Mouse (Mus musculus): ENCODE results near the gene Casp7. TPM values are rescaled to one million over a fixed set of nuclear protein-coding genes. Genes with fewer than 3 reads are reported as not detected.

The Casp7 gene
- total RNA-seq, 1 experiment from 2014 or later = 17.9 TPM

- no peak for ATAC-seq (ENCODE audit: extremely low read depth, insufficient number of reproducible peaks, low FRiP score, poor library complexity, severe bottlenecking)
Observed at GRCm38 (mm10) chr19:56378554-56379172, 18.3 kb upstream of the Casp7 start.

GRCm38 (mm10) chr19:56380341-56380740, 16.6 kb upstream of the Casp7 start:
- ATAC-seq (ENCODE audit: extremely low read depth, insufficient number of reproducible peaks, low FRiP score, poor library complexity, severe bottlenecking) = no peak

GRCm38 (mm10) chr19:56381407-56381806, 15.5 kb upstream of the Casp7 start:
- no peak for ATAC-seq (ENCODE audit: extremely low read depth, insufficient number of reproducible peaks, low FRiP score, poor library complexity, severe bottlenecking)

- ATAC-seq (ENCODE audit: extremely low read depth, insufficient number of reproducible peaks, low FRiP score, poor library complexity, severe bottlenecking) = no peak
Observed at GRCm38 (mm10) chr19:56385546-56385945, 11.4 kb upstream of the Casp7 start.

- ATAC-seq (ENCODE audit: extremely low read depth, insufficient number of reproducible peaks, low FRiP score, poor library complexity, severe bottlenecking) = no peak
Observed at GRCm38 (mm10) chr19:56386095-56386494, 10.8 kb upstream of the Casp7 start.

- no peak for ATAC-seq (ENCODE audit: extremely low read depth, insufficient number of reproducible peaks, low FRiP score, poor library complexity, severe bottlenecking)
Observed at GRCm38 (mm10) chr19:56387726-56388302, 9.1 kb upstream of the Casp7 start.

- no peak for ATAC-seq (ENCODE audit: extremely low read depth, insufficient number of reproducible peaks, low FRiP score, poor library complexity, severe bottlenecking)
Observed at GRCm38 (mm10) chr19:56389176-56389575, 7.8 kb upstream of the Casp7 start.

- ATAC-seq (ENCODE audit: extremely low read depth, insufficient number of reproducible peaks, low FRiP score, poor library complexity, severe bottlenecking) = no peak
Observed at GRCm38 (mm10) chr19:56389879-56390278, 7.0 kb upstream of the Casp7 start, which contains the start of gene Nrap. TSS of gene Nrap (minus strand) at chr19:56390037.

GRCm38 (mm10) chr19:56391307-56392046, 5.5 kb upstream of the Casp7 start:
- ATAC-seq (ENCODE audit: extremely low read depth, insufficient number of reproducible peaks, low FRiP score, poor library complexity, severe bottlenecking) = peak; percentile 51; the same call in 1 of the 2 replicates

- no peak for ATAC-seq (ENCODE audit: extremely low read depth, insufficient number of reproducible peaks, low FRiP score, poor library complexity, severe bottlenecking)
Observed at GRCm38 (mm10) chr19:56393311-56393866, 3.5 kb upstream of the Casp7 start.

GRCm38 (mm10) chr19:56395183-56395935, 1.6 kb upstream of the Casp7 start:
- ATAC-seq (ENCODE audit: extremely low read depth, insufficient number of reproducible peaks, low FRiP score, poor library complexity, severe bottlenecking) = no peak

GRCm38 (mm10) chr19:56396227-56396626, 702 bp upstream of the Casp7 start:
- ATAC-seq (ENCODE audit: extremely low read depth, insufficient number of reproducible peaks, low FRiP score, poor library complexity, severe bottlenecking) = no peak

GRCm38 (mm10) chr19:56397663-56398527, 966 bp downstream of the Casp7 start:
- ATAC-seq (ENCODE audit: extremely low read depth, insufficient number of reproducible peaks, low FRiP score, poor library complexity, severe bottlenecking) = no peak

- ATAC-seq (ENCODE audit: extremely low read depth, insufficient number of reproducible peaks, low FRiP score, poor library complexity, severe bottlenecking) = no peak
Observed at GRCm38 (mm10) chr19:56398528-56398795, 1.5 kb downstream of the Casp7 start.

- peak; percentile 56 for ATAC-seq (ENCODE audit: extremely low read depth, insufficient number of reproducible peaks, low FRiP score, poor library complexity, severe bottlenecking)
Observed at GRCm38 (mm10) chr19:56400200-56400599, 3.3 kb downstream of the Casp7 start.

- no peak for ATAC-seq (ENCODE audit: extremely low read depth, insufficient number of reproducible peaks, low FRiP score, poor library complexity, severe bottlenecking)
Observed at GRCm38 (mm10) chr19:56401864-56402263, 4.9 kb downstream of the Casp7 start.

- no peak for ATAC-seq (ENCODE audit: extremely low read depth, insufficient number of reproducible peaks, low FRiP score, poor library complexity, severe bottlenecking)
Observed at GRCm38 (mm10) chr19:56405824-56406223, 8.9 kb downstream of the Casp7 start.

GRCm38 (mm10) chr19:56406581-56406980, 9.7 kb downstream of the Casp7 start:
- ATAC-seq (ENCODE audit: extremely low read depth, insufficient number of reproducible peaks, low FRiP score, poor library complexity, severe bottlenecking) = no peak

All from neutrophil, adult 5-6 weeks (primary cell).